Mouse (Mus musculus): ENCODE results near the gene Rbpjl.

The Rbpjl gene

GRCm38 (mm10) chr2:164393126-164393525 is 9.8 kb upstream of the Rbpjl start:
- DNase-seq (ENCODE audit: low spot score), result no peak

GRCm38 (mm10) chr2:164396076-164396475 is 6.9 kb upstream of the Rbpjl start:
- DNase-seq (ENCODE audit: low spot score), result no peak

GRCm38 (mm10) chr2:164396911-164397310 is 6.0 kb upstream of the Rbpjl start:
- no peak for DNase-seq (ENCODE audit: low spot score)

GRCm38 (mm10) chr2:164403396-164404081 is 598 bp downstream of the Rbpjl start:
- DNase-seq (ENCODE audit: low spot score), result no peak

GRCm38 (mm10) chr2:164404082-164404990 is 1.4 kb downstream of the Rbpjl start:
- DNase-seq (ENCODE audit: low spot score), result no peak

GRCm38 (mm10) chr2:164405060-164405459 is 2.1 kb downstream of the Rbpjl start, which contains the start of gene Matn4:
Gene Matn4, minus strand, starts transcription at chr2:164405160.
- no peak for DNase-seq (ENCODE audit: low spot score)

- DNase-seq (ENCODE audit: low spot score), result no peak
Observed at GRCm38 (mm10) chr2:164405519-164405918, 2.6 kb downstream of the Rbpjl start.

GRCm38 (mm10) chr2:164407708-164408107 is 4.8 kb downstream of the Rbpjl start:
- peak; percentile 85 for DNase-seq (ENCODE audit: low spot score)

GRCm38 (mm10) chr2:164414167-164414566 is 11.2 kb downstream of the Rbpjl start:
- DNase-seq (ENCODE audit: low spot score), result no peak

- no peak for DNase-seq (ENCODE audit: low spot score)
Observed at GRCm38 (mm10) chr2:164414581-164414980, 11.6 kb downstream of the Rbpjl start.

- peak; percentile 75 for DNase-seq (ENCODE audit: low spot score)
Observed at GRCm38 (mm10) chr2:164417198-164417597, 14.3 kb downstream of the Rbpjl start.

- no peak for DNase-seq (ENCODE audit: low spot score)
Observed at GRCm38 (mm10) chr2:164418308-164418875, 15.5 kb downstream of the Rbpjl start.

- no peak for DNase-seq (ENCODE audit: low spot score)
Observed at GRCm38 (mm10) chr2:164419489-164419888, 16.5 kb downstream of the Rbpjl start.

GRCm38 (mm10) chr2:164421306-164421705 is 18.4 kb downstream of the Rbpjl start:
- no peak for DNase-seq (ENCODE audit: low spot score)

GRCm38 (mm10) chr2:164421979-164422378 is 19.0 kb downstream of the Rbpjl start:
- no peak for DNase-seq (ENCODE audit: low spot score)

- DNase-seq (ENCODE audit: low spot score), result no peak
Observed at GRCm38 (mm10) chr2:164422675-164423393, 19.9 kb downstream of the Rbpjl start.

GRCm38 (mm10) chr2:164423464-164423863 is 20.5 kb downstream of the Rbpjl start:
- DNase-seq (ENCODE audit: low spot score), result no peak

- DNase-seq (ENCODE audit: low spot score), result no peak
Observed at GRCm38 (mm10) chr2:164424406-164424805, 21.5 kb downstream of the Rbpjl start.

GRCm38 (mm10) chr2:164425401-164425800 is 22.5 kb downstream of the Rbpjl start:
- no peak for DNase-seq (ENCODE audit: low spot score)

GRCm38 (mm10) chr2:164426121-164426520 is 23.2 kb downstream of the Rbpjl start:
- no peak for DNase-seq (ENCODE audit: low spot score)

GRCm38 (mm10) chr2:164426952-164427351 is 24.0 kb downstream of the Rbpjl start:
- DNase-seq (ENCODE audit: low spot score), result no peak

GRCm38 (mm10) chr2:164428451-164428850 is 25.5 kb downstream of the Rbpjl start:
- DNase-seq (ENCODE audit: low spot score), result no peak

All from testis, postnatal 10 days (tissue).